Mouse (Mus musculus) CH12.LX (cell line): ENCODE data around the gene Lgr6. TPM values are rescaled to one million over a fixed set of nuclear protein-coding genes. Genes with fewer than 3 reads are reported as not detected.
A peak's percentile ranks its signal among the peaks of the same experiment; 100 is the strongest.

ENCODE experiments used
- DNase-seq: peaks from one replicate; pipeline ENCODE4 v3.0.0-alpha.2; 2013; ENCODE audit errors: extremely low read depth
- H3K27ac ChIP-seq: 2 replicates; pipeline ENCODE4 v1.5.1; 2012; ENCODE audit warnings: low read depth, mild to moderate bottlenecking, control low read depth, moderate library complexity; ENCODE audit not compliant: insufficient read depth
- H3K27me3 ChIP-seq: replicated peaks from 2 replicates; pipeline ENCODE3; 2012; ENCODE audit warnings: inconsistent platforms
- H3K36me3 ChIP-seq, 2 experiments: replicated peaks in 1 of 2; 2 replicates each; pipeline versions ENCODE3 to v1.6.1; 2012; ENCODE audit warnings: inconsistent platforms in 1 of 2, low read length in 1 of 2, mild to moderate bottlenecking in 1 of 2, mixed read lengths in 1 of 2, moderate library complexity in 1 of 2; ENCODE audit not compliant: control insufficient read depth in 1 of 2, insufficient read depth in 1 of 2
- H3K4me1 ChIP-seq, 2 experiments: 2 replicates each; pipeline ENCODE4 v1.6.1; 2012; ENCODE audit warnings: inconsistent platforms in 1 of 2, moderate library complexity in 1 of 2; ENCODE audit not compliant: insufficient read depth in 2 of 2, control insufficient read depth in 1 of 2
- H3K4me2 ChIP-seq: 2 replicates; pipeline ENCODE4 v1.6.1; 2012; ENCODE audit warnings: low read depth, mild to moderate bottlenecking, control low read depth; ENCODE audit not compliant: poor library complexity, insufficient read depth, severe bottlenecking
- H3K4me3 ChIP-seq, 3 experiments: fragments of 150-350 bp in 1 of 3; sonication (generic) in 1 of 3; replicated peaks in 1 of 3; 2 replicates each; pipeline versions ENCODE3 to v1.5.1; 2011 to 2012; ENCODE audit warnings: low read depth in 2 of 3, low read length in 2 of 3, mild to moderate bottlenecking in 2 of 3, moderate library complexity in 2 of 3, control low read depth in 1 of 3, improper control_type of control experiment in 1 of 3, inconsistent platforms in 1 of 3, mixed read lengths in 1 of 3; ENCODE audit not compliant: poor library complexity in 1 of 3
- H3K79me2 ChIP-seq: replicated peaks from 2 replicates; pipeline ENCODE4 v1.6.1; 2012; ENCODE audit warnings: mild to moderate bottlenecking, moderate library complexity; ENCODE audit not compliant: control insufficient read depth, poor library complexity, insufficient read depth, severe bottlenecking; ENCODE audit errors: extremely low read depth
- H3K9ac ChIP-seq: 2 replicates; pipeline ENCODE4 v1.6.1; 2012; ENCODE audit warnings: low read depth, mild to moderate bottlenecking, control low read depth, moderate library complexity; ENCODE audit not compliant: insufficient read depth
- H3K9me3 ChIP-seq: replicated peaks from 2 replicates; pipeline ENCODE3; 2012; ENCODE audit warnings: low read length, inconsistent platforms, mixed read lengths
- BHLHE40 ChIP-seq: IDR thresholded peaks from 2 replicates; pipeline ENCODE4 v1.6.1; 2011; ENCODE audit warnings: mild to moderate bottlenecking, low read depth, low read length, improper control_type of control experiment
- CHD1 ChIP-seq: IDR thresholded peaks from 2 replicates; pipeline ENCODE4 v1.6.1; 2012; ENCODE audit warnings: low read depth, low read length, improper control_type of control experiment, inconsistent platforms
- CHD2 ChIP-seq: IDR thresholded peaks from 2 replicates; pipeline ENCODE4 v1.6.1; 2011; ENCODE audit warnings: low read length, improper control_type of control experiment
- CTCF ChIP-seq, 2 experiments: IDR thresholded peaks in 1 of 2; conservative IDR thresholded peaks in 1 of 2; 2 replicates each; pipeline ENCODE4 v1.5.1; 2011 to 2012; ENCODE audit warnings: low read depth in 2 of 2, low read length in 2 of 2, improper control_type of control experiment in 1 of 2, inconsistent platforms in 1 of 2, mild to moderate bottlenecking in 1 of 2, moderate library complexity in 1 of 2
- E2F4 ChIP-seq: IDR thresholded peaks from 2 replicates; pipeline ENCODE4 v1.6.1; 2011; ENCODE audit warnings: low read depth, low read length, improper control_type of control experiment; ENCODE audit not compliant: insufficient replicate concordance
- ELF1 ChIP-seq: IDR thresholded peaks from 2 replicates; pipeline ENCODE4 v1.6.1; 2014; ENCODE audit warnings: low read depth, mild to moderate bottlenecking, inconsistent platforms, low read length, improper control_type of control experiment
- EP300 ChIP-seq: IDR thresholded peaks from 2 replicates; pipeline ENCODE4 v1.6.1; 2011; ENCODE audit warnings: low read length, improper control_type of control experiment
- ETS1 ChIP-seq: conservative IDR thresholded peaks from 2 replicates; pipeline ENCODE4 v1.6.1; 2012; ENCODE audit warnings: low read depth, mild to moderate bottlenecking, inconsistent platforms, low read length, improper control_type of control experiment, moderate library complexity
- HCFC1 ChIP-seq: IDR thresholded peaks from 2 replicates; pipeline ENCODE4 v1.6.1; 2012; ENCODE audit warnings: low read depth, mild to moderate bottlenecking, inconsistent platforms, low read length, improper control_type of control experiment
- IRF4 ChIP-seq: IDR thresholded peaks from 2 replicates; pipeline ENCODE4 v1.6.1; 2014; ENCODE audit warnings: low read depth, mild to moderate bottlenecking, inconsistent platforms, low read length, improper control_type of control experiment
- JUN ChIP-seq: IDR thresholded peaks from 2 replicates; pipeline ENCODE4 v1.6.1; 2011; ENCODE audit warnings: low read depth, mild to moderate bottlenecking, low read length, improper control_type of control experiment, moderate library complexity; ENCODE audit not compliant: insufficient read depth
- JUND ChIP-seq: conservative IDR thresholded peaks from 2 replicates; pipeline ENCODE4 v1.6.1; 2011; ENCODE audit warnings: low read depth, low read length, improper control_type of control experiment
- KAT2A ChIP-seq: IDR thresholded peaks from 2 replicates; pipeline ENCODE4 v1.6.1; 2012; ENCODE audit warnings: low read length, improper control_type of control experiment, inconsistent platforms; ENCODE audit not compliant: insufficient replicate concordance
- MAZ ChIP-seq: IDR thresholded peaks from 2 replicates; pipeline ENCODE4 v1.6.1; 2012; ENCODE audit warnings: low read depth, mild to moderate bottlenecking, inconsistent platforms, low read length, improper control_type of control experiment, moderate library complexity
- MXI1 ChIP-seq: IDR thresholded peaks from 2 replicates; pipeline ENCODE4 v1.6.1; 2011; ENCODE audit warnings: mild to moderate bottlenecking, low read depth, low read length, improper control_type of control experiment
- NELFE ChIP-seq: IDR thresholded peaks from 2 replicates; pipeline ENCODE4 v1.6.1; 2011; ENCODE audit warnings: low read depth, low read length, improper control_type of control experiment
- NRF1 ChIP-seq: IDR thresholded peaks from 2 replicates; pipeline ENCODE4 v1.6.1; 2014; ENCODE audit warnings: low read depth, mild to moderate bottlenecking, inconsistent platforms, low read length, improper control_type of control experiment, moderate library complexity
- PAX5 ChIP-seq: IDR thresholded peaks from 2 replicates; pipeline ENCODE4 v1.6.1; 2012; ENCODE audit warnings: low read length, inconsistent platforms, mixed read lengths
- POLR2A ChIP-seq: IDR thresholded peaks from 2 replicates; pipeline ENCODE4 v1.6.1; 2011; ENCODE audit warnings: low read depth, mild to moderate bottlenecking, improper control_type of control experiment, low read length
- POLR2AphosphoS2 ChIP-seq: IDR thresholded peaks from 2 replicates; pipeline ENCODE4 v1.6.1; 2011; ENCODE audit warnings: low read depth, low read length, improper control_type of control experiment
- RAD21 ChIP-seq: IDR thresholded peaks from 2 replicates; pipeline ENCODE4 v1.6.1; 2011; ENCODE audit warnings: low read depth, mild to moderate bottlenecking, low read length, improper control_type of control experiment, moderate library complexity
- RCOR1 ChIP-seq: conservative IDR thresholded peaks from 2 replicates; pipeline ENCODE4 v1.6.1; 2012; ENCODE audit warnings: low read depth, mild to moderate bottlenecking, inconsistent platforms, low read length, improper control_type of control experiment
- SIN3A ChIP-seq: IDR thresholded peaks from 2 replicates; pipeline ENCODE4 v1.6.1; 2012; ENCODE audit warnings: low read length, improper control_type of control experiment, inconsistent platforms
- SMC3 ChIP-seq: IDR thresholded peaks from 2 replicates; pipeline ENCODE4 v1.6.1; 2011; ENCODE audit warnings: low read depth, low read length, improper control_type of control experiment
- TBP ChIP-seq: conservative IDR thresholded peaks from 2 replicates; pipeline ENCODE4 v1.6.1; 2011; ENCODE audit warnings: low read depth, low read length, improper control_type of control experiment
- TCF12 ChIP-seq: IDR thresholded peaks from 2 replicates; pipeline ENCODE4 v1.6.1; 2014; ENCODE audit warnings: low read depth, mild to moderate bottlenecking, inconsistent platforms, low read length, improper control_type of control experiment
- UBTF ChIP-seq: IDR thresholded peaks from 2 replicates; pipeline ENCODE4 v1.6.1; 2012; ENCODE audit warnings: low read depth, mild to moderate bottlenecking, inconsistent platforms, low read length, improper control_type of control experiment, moderate library complexity
- USF2 ChIP-seq: conservative IDR thresholded peaks from 2 replicates; pipeline ENCODE4 v1.6.1; 2011; ENCODE audit warnings: low read depth, low read length, improper control_type of control experiment
- ZKSCAN1 ChIP-seq: IDR thresholded peaks from 2 replicates; pipeline ENCODE4 v1.6.1; 2012; ENCODE audit warnings: low read depth, inconsistent platforms, low read length, improper control_type of control experiment, borderline replicate concordance
- ZMIZ1 ChIP-seq: IDR thresholded peaks from 2 replicates; pipeline ENCODE4 v1.6.1; 2012; ENCODE audit warnings: low read depth, mild to moderate bottlenecking, inconsistent platforms, low read length, improper control_type of control experiment
- ZNF384 ChIP-seq: IDR thresholded peaks from 2 replicates; pipeline ENCODE4 v1.6.1; 2012; ENCODE audit warnings: low read depth, low read length, improper control_type of control experiment, inconsistent platforms
- dilution Hi-C: fragments of 300-500 bp; cut with MboI; formaldehyde crosslinking; loops from 2 replicates; pipeline ENCODE4 v1.14.3; 2020; ENCODE audit warnings: low sequenced_read_pairs; ENCODE audit not compliant: extremely low pct_unique_long_range_greater_than_20kb, extremely low pct_ligation_motif_present
- in situ Hi-C: fragments of 300-500 bp; cut with MboI; formaldehyde crosslinking; loops from 3 replicates; pipeline ENCODE4 v1.14.3; 2019; ENCODE audit warnings: low sequenced_read_pairs, low pct_ligation_motif_present, low pct_unique_long_range_greater_than_20kb, mixed read lengths
- polyA plus RNA-seq: library from polyadenylated mRNA; unstranded; fragments of >175 nt; gene quantifications from 2 replicates; pipeline ENCODE4 v1.2.1, GENCODE M21; 2012; ENCODE audit warnings: low read depth; ENCODE audit not compliant: insufficient read length
- total RNA-seq, 2 experiments: library from RNA; depleted of rRNA; stranded (reverse); fragments of 300-350 nt in 1 of 2; fragments of >200 nt in 1 of 2; gene quantifications; 2 replicates each; pipeline ENCODE4 v1.2.3; 2012 to 2014

The Lgr6 gene
- total and polyA plus RNA-seq, 3 experiments, result 0.07 to 0.17 (median 0.16) TPM

DNA sequence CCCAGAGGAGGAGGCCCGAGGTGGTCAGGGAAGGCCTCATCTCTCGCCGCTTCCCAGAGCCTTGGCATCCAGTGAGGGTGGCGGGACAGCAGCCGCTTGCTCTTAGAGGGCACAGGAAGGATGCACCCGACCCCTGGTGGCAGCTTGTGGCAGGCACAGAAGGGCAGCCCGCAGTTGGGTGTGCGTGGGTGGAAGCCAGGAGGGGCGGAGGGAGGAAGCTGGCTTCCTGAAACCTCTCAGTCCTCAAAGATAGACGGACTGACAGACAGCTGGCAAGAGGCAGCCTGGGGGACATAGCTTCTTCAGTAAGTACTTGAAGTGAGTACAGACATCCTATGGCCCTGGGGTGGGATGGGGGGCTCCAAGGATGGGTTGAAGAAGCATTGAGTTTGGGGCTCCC is 27.4 kb upstream of the Lgr6 start, which contains the start of gene Ptpn7:
Ptpn7 (plus strand) TSS at position 228 of the 400 bp plus-strand sequence.
- in situ Hi-C loops, result no loop called here
- Histone ChIP-seq H3K9ac (peak within 1 kb of the TSS; percentile 94), H3K9me3 (no peaks in the 10 kb centered on the region), H3K4me3 (peak within 1 kb of the TSS; percentile 65 to 75 (median 69)), H3K36me3 (peaks cover 25 to 36% of the 10 kb centered on the region in 2 experiments), H3K79me2 (peaks cover 15% of the 10 kb centered on the region), H3K27ac (peak within 1 kb of the TSS; percentile 96), H3K27me3 (no peaks in the 10 kb centered on the region), H3K4me2 (peak within 1 kb of the TSS; percentile 88), H3K4me1 (peaks cover 19 to 73% of the 10 kb centered on the region in 2 experiments)
- TF ChIP-seq JUND, result no peak
- TF ChIP-seq EP300, result no peak
- TF ChIP-seq MAZ, result peak; percentile 60; the same call in 1 of the 2 replicates
- TF ChIP-seq KAT2A, result no peak
- no peak for TF ChIP-seq UBTF
- TF ChIP-seq ZMIZ1, result no peak
- no peak for TF ChIP-seq TBP
- TF ChIP-seq HCFC1, result peak; percentile 52
- TF ChIP-seq CHD2, result no peak
- TF ChIP-seq NELFE, result peak; percentile 51; the same call in 1 of the 2 replicates
- peak; percentile 41; the same call in 1 of the 2 replicates for TF ChIP-seq IRF4
- TF ChIP-seq RAD21, result peak; percentile 64
- TF ChIP-seq JUN, result no peak
- TF ChIP-seq MXI1, result peak; percentile 55; the same call in 1 of the 2 replicates
- peak; percentile 75 for TF ChIP-seq SMC3
- no peak; the same call in 1 of the 2 replicates for TF ChIP-seq POLR2A
- no peak for TF ChIP-seq ZKSCAN1
- TF ChIP-seq ETS1, result no peak
- no peak for TF ChIP-seq CHD1
- peak; percentile 20 to 89; a peak in 3 of 4 replicates for TF ChIP-seq CTCF (conservative IDR thresholded peaks at IDR 0.05 in 1 of 2, IDR thresholded peaks at IDR 0.05 in 1 of 2; ENCODE audit: low read depth in 2 of 2, low read length in 2 of 2)
- 0 out of 2 replicates have a peak, but pooled peaks have one; percentile 12 for TF ChIP-seq BHLHE40
- no peak for TF ChIP-seq POLR2AphosphoS2
- TF ChIP-seq PAX5, result no peak
- no peak for TF ChIP-seq E2F4
- no peak for TF ChIP-seq RCOR1
- TF ChIP-seq ELF1, result peak; percentile 74
- TF ChIP-seq TCF12, result peak; percentile 62; the same call in 1 of the 2 replicates
- peak; percentile 52; the same call in 1 of the 2 replicates for TF ChIP-seq NRF1
- TF ChIP-seq SIN3A, result peak; percentile 93
- TF ChIP-seq ZNF384, result no peak
- TF ChIP-seq USF2, result no peak
- DNase-seq, result peak; percentile 91
- dilution Hi-C loops, result no loop called here
